Mouse (Mus musculus): ENCODE data around the gene Ubap2l. TPM values are rescaled to one million over a fixed set of nuclear protein-coding genes. Genes with fewer than 3 reads are reported as not detected.

The Ubap2l gene
- polyA plus RNA-seq, 1 experiment from 2014 or later, result 57.4 TPM

GRCm38 (mm10) chr3:90088617-90089016, 36.2 kb upstream of the Ubap2l start:
- TF ChIP-seq EP300 (IDR thresholded peaks at IDR 0.05; ENCODE audit: low read depth) (no peak), CTCF (IDR thresholded peaks at IDR 0.05; ENCODE audit: low read depth) (no peak)
- WGBS (ENCODE audit: insufficient replicate concordance), result 83% methylated on average over 2 of the region's 2 CpGs
- Histone ChIP-seq H3K36me3 (replicated peaks; ENCODE audit: insufficient read depth, low read length) (peaks cover 67% of the 10 kb centered on the region), H3K4me3 (ENCODE audit: low read depth, low read length) (no peak overlapping the region), H3K4me2 (ENCODE audit: low read depth, low read length) (no peak overlapping the region), H3K27ac (ENCODE audit: low read depth) (no peak overlapping the region), H3K9ac (replicated peaks) (no peak overlapping the region), H3K27me3 (ENCODE audit: insufficient read depth, low read length) (no peaks in the 10 kb centered on the region), H3K9me3 (ENCODE audit: low read length) (no peaks in the 10 kb centered on the region), H3K4me1 (ENCODE audit: insufficient read depth) (peaks cover 25% of the 10 kb centered on the region)
- DNase-seq (no peak), ATAC-seq (no peak)

DNA sequence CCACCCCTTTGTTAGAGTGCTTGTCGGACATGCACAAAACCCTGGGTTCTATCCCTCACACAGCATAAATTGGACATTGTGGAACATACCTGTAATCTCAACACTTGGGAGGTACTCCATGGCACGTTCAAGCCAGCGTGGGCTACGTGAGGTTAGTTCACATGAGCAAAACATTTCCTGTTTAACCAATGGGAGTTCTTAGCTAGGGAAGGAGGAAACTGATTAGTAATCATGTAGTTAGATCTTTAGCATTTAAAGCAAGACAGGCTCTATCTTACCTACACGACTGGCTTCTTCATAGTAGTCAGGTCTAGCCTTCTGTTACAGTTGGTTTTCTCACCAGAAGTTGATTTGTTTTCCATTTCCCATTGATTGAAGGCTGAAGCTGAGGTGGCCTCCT, 33.6 kb upstream of the Ubap2l start:
- WGBS (ENCODE audit: insufficient replicate concordance), result 42% methylated on average over 5 of the region's 5 CpGs
- H3K27me3 ChIP-seq (ENCODE audit: insufficient read depth, low read length), result no peaks in the 10 kb centered on the region
- DNase-seq, result no peak
- ATAC-seq, result no peak
- H3K27ac ChIP-seq (ENCODE audit: low read depth), result 0 out of 2 replicates have a peak overlapping the region, but pooled peaks have one; percentile 12
- TF ChIP-seq EP300 (IDR thresholded peaks at IDR 0.05; ENCODE audit: low read depth) (no peak), CTCF (IDR thresholded peaks at IDR 0.05; ENCODE audit: low read depth) (no peak)
- no peaks in the 10 kb centered on the region for H3K9me3 ChIP-seq (ENCODE audit: low read length)
- peaks cover 44% of the 10 kb centered on the region for H3K36me3 ChIP-seq (replicated peaks; ENCODE audit: insufficient read depth, low read length)
- peaks cover 50% of the 10 kb centered on the region for H3K4me1 ChIP-seq (ENCODE audit: insufficient read depth)
- no peak overlapping the region for H3K9ac ChIP-seq (replicated peaks)
- no peak overlapping the region for H3K4me3 ChIP-seq (ENCODE audit: low read depth, low read length)
- no peak overlapping the region for H3K4me2 ChIP-seq (ENCODE audit: low read depth, low read length)

DNA sequence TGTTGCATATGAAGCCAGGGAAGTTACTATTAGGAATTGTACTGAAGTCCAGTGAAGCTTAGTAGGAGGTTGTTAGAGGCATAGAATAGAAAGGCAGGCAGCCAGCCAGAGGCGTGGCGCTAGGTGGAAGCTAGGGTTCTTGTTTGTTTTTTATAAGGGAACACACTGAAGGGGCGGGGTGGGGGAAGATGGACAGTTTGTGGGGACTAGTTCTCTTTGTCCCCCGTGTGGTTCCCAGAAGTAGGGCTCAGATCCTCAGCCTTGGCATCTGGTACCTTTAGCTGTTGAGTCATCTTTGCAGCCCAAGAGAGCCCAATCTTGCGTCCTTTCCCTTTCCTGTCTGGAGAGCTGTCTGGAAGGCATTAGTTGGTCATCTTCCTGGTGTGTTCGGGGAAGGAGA, 32.9 kb upstream of the Ubap2l start:
- no peaks in the 10 kb centered on the region for H3K9me3 ChIP-seq (ENCODE audit: low read length)
- WGBS (ENCODE audit: insufficient replicate concordance), result 41% methylated on average over 6 of the region's 6 CpGs
- H3K27me3 ChIP-seq (ENCODE audit: insufficient read depth, low read length), result no peaks in the 10 kb centered on the region
- no peak overlapping the region for H3K9ac ChIP-seq (replicated peaks)
- H3K4me3 ChIP-seq (ENCODE audit: low read depth, low read length), result no peak overlapping the region
- peaks cover 36% of the 10 kb centered on the region for H3K36me3 ChIP-seq (replicated peaks; ENCODE audit: insufficient read depth, low read length)
- peaks cover 52% of the 10 kb centered on the region for H3K4me1 ChIP-seq (ENCODE audit: insufficient read depth)
- ATAC-seq, result no peak
- no peak for DNase-seq
- TF ChIP-seq EP300 (IDR thresholded peaks at IDR 0.05; ENCODE audit: low read depth) (no peak), CTCF (IDR thresholded peaks at IDR 0.05; ENCODE audit: low read depth) (no peak)
- H3K4me2 ChIP-seq (ENCODE audit: low read depth, low read length), result peak overlapping the region; percentile 95
- H3K27ac ChIP-seq (ENCODE audit: low read depth), result peak overlapping the region; percentile 74

- Histone ChIP-seq H3K9ac (replicated peaks) (no peak overlapping the region; the same call in 1 of the 2 replicates), H3K4me1 (ENCODE audit: insufficient read depth) (peaks cover 52% of the 10 kb centered on the region), H3K4me2 (ENCODE audit: low read depth, low read length) (peak overlapping the region; percentile 95), H3K9me3 (ENCODE audit: low read length) (no peaks in the 10 kb centered on the region), H3K27ac (ENCODE audit: low read depth) (peak overlapping the region; percentile 74), H3K4me3 (ENCODE audit: low read depth, low read length) (no peak overlapping the region), H3K36me3 (replicated peaks; ENCODE audit: insufficient read depth, low read length) (peaks cover 31% of the 10 kb centered on the region), H3K27me3 (ENCODE audit: insufficient read depth, low read length) (no peaks in the 10 kb centered on the region)
- TF ChIP-seq EP300 (IDR thresholded peaks at IDR 0.05; ENCODE audit: low read depth), result no peak
- TF ChIP-seq CTCF (IDR thresholded peaks at IDR 0.05; ENCODE audit: low read depth), result no peak
- WGBS (ENCODE audit: insufficient replicate concordance), result 48% methylated on average over 4 of the region's 4 CpGs
- DNase-seq, result no peak
- no peak for ATAC-seq
Measured at GRCm38 (mm10) chr3:90084790-90085189, 32.4 kb upstream of the Ubap2l start.

- Histone ChIP-seq H3K4me1 (ENCODE audit: insufficient read depth) (peaks cover 56% of the 10 kb centered on the region), H3K27ac (ENCODE audit: low read depth) (peak overlapping the region; percentile 74), H3K4me3 (ENCODE audit: low read depth, low read length) (peak overlapping the region; percentile 13; the same call in 1 of the 2 replicates), H3K36me3 (replicated peaks; ENCODE audit: insufficient read depth, low read length) (peaks cover 21% of the 10 kb centered on the region), H3K9me3 (ENCODE audit: low read length) (no peaks in the 10 kb centered on the region), H3K27me3 (ENCODE audit: insufficient read depth, low read length) (no peaks in the 10 kb centered on the region), H3K4me2 (ENCODE audit: low read depth, low read length) (peak overlapping the region; percentile 95), H3K9ac (replicated peaks) (no peak overlapping the region)
- TF ChIP-seq EP300 (IDR thresholded peaks at IDR 0.05; ENCODE audit: low read depth), result no peak
- no peak for TF ChIP-seq CTCF (IDR thresholded peaks at IDR 0.05; ENCODE audit: low read depth)
- 25% methylated on average over 3 of the region's 3 CpGs for WGBS (ENCODE audit: insufficient replicate concordance)
- no peak for DNase-seq
- ATAC-seq, result no peak
Measured at GRCm38 (mm10) chr3:90083698-90084324, 31.4 kb upstream of the Ubap2l start.

GRCm38 (mm10) chr3:90083034-90083433, 30.6 kb upstream of the Ubap2l start:
- Histone ChIP-seq H3K36me3 (replicated peaks; ENCODE audit: insufficient read depth, low read length) (peaks cover 13% of the 10 kb centered on the region), H3K4me1 (ENCODE audit: insufficient read depth) (peaks cover 58% of the 10 kb centered on the region), H3K4me3 (ENCODE audit: low read depth, low read length) (peak overlapping the region; percentile 13; the same call in 1 of the 2 replicates), H3K27ac (ENCODE audit: low read depth) (peak overlapping the region; percentile 74), H3K9ac (replicated peaks) (peak overlapping the region; percentile 51), H3K9me3 (ENCODE audit: low read length) (no peaks in the 10 kb centered on the region), H3K27me3 (ENCODE audit: insufficient read depth, low read length) (no peaks in the 10 kb centered on the region), H3K4me2 (ENCODE audit: low read depth, low read length) (peak overlapping the region; percentile 95)
- DNase-seq (peak; percentile 22), ATAC-seq (no peak)
- 22% methylated on average over 5 of the region's 5 CpGs for WGBS (ENCODE audit: insufficient replicate concordance)
- TF ChIP-seq CTCF (IDR thresholded peaks at IDR 0.05; ENCODE audit: low read depth), result no peak
- TF ChIP-seq EP300 (IDR thresholded peaks at IDR 0.05; ENCODE audit: low read depth), result no peak
